10 mouse cellular contexts compared by ENCODE assay signal in genomic region chr11:119047261-119048132, GRCm38 (mm10). TPM values are rescaled to one million over a fixed set of nuclear protein-coding genes. Genes with fewer than 3 reads are reported as not detected.
DNase-seq lines count a peak whose midpoint lies in the region; ATAC-seq lines count a peak whose summit lies in the region.
"Had no signal": no experiment of that assay in that cellular context is flagged by ENCODE, and none has a peak within 500 bp of the region (broad histone marks: within the 10 kb centered on the region; RNA-seq: fewer than 3 reads in every experiment).

No protein-coding gene starts in this region.

- no peak overlapping the region for H3K27ac ChIP-seq in kidney, embryonic 15.5 days
- H3K27ac ChIP-seq in hindbrain, embryonic 14.5 days = no peak overlapping the region
- no peak overlapping the region for H3K27ac ChIP-seq in midbrain, embryonic 12.5 days (replicated peaks)

- no peaks in the 10 kb centered on the region for H3K9me3 ChIP-seq in kidney, embryonic 15.5 days (replicated peaks)
- H3K9me3 ChIP-seq in hindbrain, embryonic 14.5 days (ENCODE audit: control insufficient read depth, low read length) = no peaks in the 10 kb centered on the region
- no peaks in the 10 kb centered on the region for H3K9me3 ChIP-seq in midbrain, embryonic 12.5 days

- no peaks in the 10 kb centered on the region for H3K36me3 ChIP-seq in kidney, embryonic 15.5 days
- H3K36me3 ChIP-seq in hindbrain, embryonic 14.5 days (replicated peaks; ENCODE audit: control insufficient read depth, insufficient read depth) = no peaks in the 10 kb centered on the region
- H3K36me3 ChIP-seq in midbrain, embryonic 12.5 days = no peaks in the 10 kb centered on the region

- peak overlapping the region; percentile 39 for H3K4me3 ChIP-seq in kidney, embryonic 15.5 days (replicated peaks)
- peak overlapping the region; percentile 35; the same call in 1 of the 2 replicates for H3K4me3 ChIP-seq in hindbrain, embryonic 14.5 days (replicated peaks; ENCODE audit: low read length)
- H3K4me3 ChIP-seq in midbrain, embryonic 12.5 days = peak overlapping the region; percentile 38

- DNase-seq in kidney, adult 8-10 months = no peak
- DNase-seq in embryo, embryonic 10.5 days (ENCODE audit: low spot score) = peak; percentile 82
- DNase-seq in hindbrain, embryonic 14.5 days (ENCODE audit: low spot score) = no peak
- DNase-seq in right cerebral cortex, postnatal 25 days = no peak
- DNase-seq in left cerebral cortex, adult 18-20 months (ENCODE audit: low spot score in 2 of 2) = no peak
- DNase-seq in spleen, adult 12 weeks (ENCODE audit: low spot score) = no peak

- WGBS in kidney, embryonic 15.5 days = 1% methylated on average over 43 of the region's 43 CpGs
- WGBS in hindbrain, embryonic 14.5 days = 2% methylated on average over 43 of the region's 43 CpGs
- WGBS in midbrain, embryonic 12.5 days = under 1% methylated on average over 42 of the region's 43 CpGs

- H3K9ac ChIP-seq in kidney, embryonic 15.5 days = no peak overlapping the region
- H3K9ac ChIP-seq in hindbrain, embryonic 14.5 days = no peak overlapping the region
- no peak overlapping the region; the same call in 1 of the 2 replicates for H3K9ac ChIP-seq in midbrain, embryonic 12.5 days (replicated peaks)

- peaks cover 100% of the 10 kb centered on the region for H3K27me3 ChIP-seq in kidney, embryonic 15.5 days
- peaks cover 98% of the 10 kb centered on the region for H3K27me3 ChIP-seq in hindbrain, embryonic 14.5 days (ENCODE audit: control insufficient read depth, insufficient read depth, low read length)
- H3K27me3 ChIP-seq in midbrain, embryonic 12.5 days = peaks cover 100% of the 10 kb centered on the region

- H3K4me1 ChIP-seq in kidney, embryonic 15.5 days = peaks cover 57% of the 10 kb centered on the region
- H3K4me1 ChIP-seq in hindbrain, embryonic 14.5 days (replicated peaks; ENCODE audit: control insufficient read depth, insufficient read depth, low read length) = peaks cover 24% of the 10 kb centered on the region
- peaks cover 53% of the 10 kb centered on the region for H3K4me1 ChIP-seq in midbrain, embryonic 12.5 days

- peak overlapping the region; percentile 60 for H3K4me2 ChIP-seq in kidney, embryonic 15.5 days
- H3K4me2 ChIP-seq in hindbrain, embryonic 14.5 days (replicated peaks) = peak overlapping the region; percentile 73
- peak overlapping the region; percentile 60 for H3K4me2 ChIP-seq in midbrain, embryonic 12.5 days (replicated peaks)

- ATAC-seq in kidney, embryonic 15.5 days (replicated peaks; ENCODE audit: low FRiP score) = 0 out of 2 replicates have a peak, but pooled peaks have one; percentile 19
- ATAC-seq in hindbrain, embryonic 14.5 days (ENCODE audit: low FRiP score) = no peak; the same call in 1 of the 2 replicates
- ATAC-seq in midbrain, embryonic 12.5 days (ENCODE audit: low FRiP score, low read depth) = no peak
- ATAC-seq: Patski had no signal

RNA-seq across cellular contexts. Expression of gene Cbx8, which starts 6.7 kb away (rescaled TPM):
- polyA plus RNA-seq in kidney, embryonic 15.5 days (2015; fragmentation: Nextera tagmentation; extraction: Ambion mirVana) = 9.8 and 10.3 TPM in 2 replicates
- polyA plus RNA-seq in hindbrain, embryonic 14.5 days (2014; fragmentation: Nextera tagmentation; extraction: Ambion mirVana) = 8.5 and 9.8 TPM in 2 replicates
- polyA plus RNA-seq in midbrain, embryonic 12.5 days (2016; fragmentation: Nextera tagmentation; extraction: Ambion mirVana) = 12.1 and 15.1 TPM in 2 replicates
- total RNA-seq in left cerebral cortex, adult 18-20 months (2021) = 10 to 100 TPM in 1 of 2 experiments, 1 to 10 TPM in 1; 8.3 to 13.3 TPM

RNA-seq across cellular contexts. Expression of gene Cbx2, which starts 24.7 kb away (rescaled TPM):
- 38.9 and 40.7 TPM in 2 replicates for polyA plus RNA-seq in kidney, embryonic 15.5 days (2015; fragmentation: Nextera tagmentation; extraction: Ambion mirVana)
- 10.7 and 13.7 TPM in 2 replicates for polyA plus RNA-seq in hindbrain, embryonic 14.5 days (2014; fragmentation: Nextera tagmentation; extraction: Ambion mirVana)
- 81.0 and 86.0 TPM in 2 replicates for polyA plus RNA-seq in midbrain, embryonic 12.5 days (2016; fragmentation: Nextera tagmentation; extraction: Ambion mirVana)
- total RNA-seq in left cerebral cortex, adult 18-20 months (2021) = 1 to 10 TPM; 1.8 to 2.2 TPM

RNA-seq across cellular contexts. Expression of gene Cbx4, which starts 38.5 kb away (rescaled TPM):
- 8.6 and 9.9 TPM in 2 replicates for polyA plus RNA-seq in kidney, embryonic 15.5 days (2015; fragmentation: Nextera tagmentation; extraction: Ambion mirVana)
- polyA plus RNA-seq in hindbrain, embryonic 14.5 days (2014; fragmentation: Nextera tagmentation; extraction: Ambion mirVana) = 16.8 and 20.2 TPM in 2 replicates
- 12.4 and 15.2 TPM in 2 replicates for polyA plus RNA-seq in midbrain, embryonic 12.5 days (2016; fragmentation: Nextera tagmentation; extraction: Ambion mirVana)
- 10 to 100 TPM; 46.0 to 49.9 TPM for total RNA-seq in left cerebral cortex, adult 18-20 months (2021)

RNA-seq across cellular contexts. Expression of gene Enpp7, which starts 59.5 kb away (rescaled TPM):
- polyA plus RNA-seq in kidney, embryonic 15.5 days (2015; fragmentation: Nextera tagmentation; extraction: Ambion mirVana) = not detected in 2 replicates
- polyA plus RNA-seq in hindbrain, embryonic 14.5 days (2014; fragmentation: Nextera tagmentation; extraction: Ambion mirVana) = not detected in 2 replicates
- polyA plus RNA-seq in midbrain, embryonic 12.5 days (2016; fragmentation: Nextera tagmentation; extraction: Ambion mirVana) = not detected in 2 replicates
- total RNA-seq in left cerebral cortex, adult 18-20 months (2021) = not detected
- total RNA-seq: heart, adult 18-20 months had no signal
- polyA plus RNA-seq: Patski had no signal
